Mouse (Mus musculus): ENCODE data around the gene Atg16l2. TPM values are rescaled to one million over a fixed set of nuclear protein-coding genes. Genes with fewer than 3 reads are reported as not detected.

Gene Atg16l2
- total and polyA plus RNA-seq, 3 experiments = 7.9 to 8.8 TPM; not detected in 1

DNA sequence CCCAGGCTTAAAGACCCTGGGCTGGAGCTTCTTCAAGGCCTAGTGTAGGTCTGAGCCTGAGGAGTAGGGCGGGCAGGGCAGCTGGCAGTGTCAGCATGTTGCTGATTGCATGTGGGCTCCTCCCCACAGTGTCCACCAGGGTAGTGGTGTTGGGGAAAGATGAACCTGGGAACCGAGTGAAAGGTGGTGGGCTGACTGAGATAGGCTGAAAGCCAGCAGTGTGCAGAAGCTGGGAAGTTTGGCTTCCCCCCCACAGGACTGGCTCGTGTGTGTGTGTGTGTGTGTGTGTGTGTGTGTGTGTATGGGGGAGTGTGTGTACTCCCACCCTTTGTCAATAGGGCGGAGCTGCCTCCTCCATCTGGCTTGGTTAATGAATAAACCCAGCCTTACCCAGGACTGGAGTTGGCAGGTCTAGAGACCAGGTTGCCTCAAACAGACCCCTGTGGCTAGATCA is 21.1 kb upstream of the Atg16l2 start:
- peaks cover 2 to 25% of the 10 kb centered on the region in 2 experiments for H3K4me1 ChIP-seq (ENCODE audit: control insufficient read depth in 1 of 2, insufficient read depth in 2 of 2, low read length in 2 of 2)
- H3K9ac ChIP-seq (ENCODE audit: control insufficient read depth, low read depth, low read length, poor library complexity, severe bottlenecking) = no peak overlapping the region
- no peaks in the 10 kb centered on the region; the same call in 1 of the 2 replicates for H3K79me2 ChIP-seq (ENCODE audit: control insufficient read depth, insufficient read depth, low read length, poor library complexity)
- TF ChIP-seq EP300 (IDR thresholded peaks at IDR 0.05; ENCODE audit: low read depth in 1 of 2, low read length in 2 of 2) (peak in 1 of 2 experiments; percentile 57; a peak in 3 of 4 replicates), SIN3A (IDR thresholded peaks at IDR 0.05; ENCODE audit: low read length) (peak; percentile 29; the same call in 1 of the 2 replicates), TCF12 (IDR thresholded peaks at IDR 0.05; ENCODE audit: low read depth, low read length) (peak; percentile 45; the same call in 1 of the 2 replicates), RCOR1 (IDR thresholded peaks at IDR 0.05; ENCODE audit: low read depth, low read length) (no peak), JUND (IDR thresholded peaks at IDR 0.05; ENCODE audit: low read depth, low read length) (no peak), ETS1 (IDR thresholded peaks at IDR 0.05; ENCODE audit: low read depth, low read length) (peak; percentile 56; the same call in 1 of the 2 replicates), ZNF384 (IDR thresholded peaks at IDR 0.05; ENCODE audit: low read depth, low read length) (no peak), TAL1 (IDR thresholded peaks at IDR 0.05; ENCODE audit: low read length) (peak; percentile 35), BHLHE40 (IDR thresholded peaks at IDR 0.05; ENCODE audit: borderline replicate concordance, low read depth, low read length) (peak; percentile 47; the same call in 1 of the 2 replicates)
- H3K9me3 ChIP-seq (replicated peaks; ENCODE audit: insufficient read depth, low read length) = no peaks in the 10 kb centered on the region
- no peak overlapping the region for H3K27ac ChIP-seq (ENCODE audit: control insufficient read depth, low read depth, low read length)
- DNase-seq (ENCODE audit: low read depth, low spot score) = peak; percentile 74
- no peaks in the 10 kb centered on the region; a peak in 1 of 4 replicates for H3K36me3 ChIP-seq (ENCODE audit: control insufficient read depth in 1 of 2, insufficient read depth in 2 of 2, low read length in 2 of 2)
- no peak overlapping the region for H3K4me3 ChIP-seq (ENCODE audit: control insufficient read depth in 1 of 2, insufficient read depth in 1 of 2, low read depth in 2 of 2, low read length in 2 of 2)
- no peaks in the 10 kb centered on the region for H3K27me3 ChIP-seq (ENCODE audit: control insufficient read depth in 1 of 2, insufficient read depth in 2 of 2, low read length in 2 of 2)

DNA sequence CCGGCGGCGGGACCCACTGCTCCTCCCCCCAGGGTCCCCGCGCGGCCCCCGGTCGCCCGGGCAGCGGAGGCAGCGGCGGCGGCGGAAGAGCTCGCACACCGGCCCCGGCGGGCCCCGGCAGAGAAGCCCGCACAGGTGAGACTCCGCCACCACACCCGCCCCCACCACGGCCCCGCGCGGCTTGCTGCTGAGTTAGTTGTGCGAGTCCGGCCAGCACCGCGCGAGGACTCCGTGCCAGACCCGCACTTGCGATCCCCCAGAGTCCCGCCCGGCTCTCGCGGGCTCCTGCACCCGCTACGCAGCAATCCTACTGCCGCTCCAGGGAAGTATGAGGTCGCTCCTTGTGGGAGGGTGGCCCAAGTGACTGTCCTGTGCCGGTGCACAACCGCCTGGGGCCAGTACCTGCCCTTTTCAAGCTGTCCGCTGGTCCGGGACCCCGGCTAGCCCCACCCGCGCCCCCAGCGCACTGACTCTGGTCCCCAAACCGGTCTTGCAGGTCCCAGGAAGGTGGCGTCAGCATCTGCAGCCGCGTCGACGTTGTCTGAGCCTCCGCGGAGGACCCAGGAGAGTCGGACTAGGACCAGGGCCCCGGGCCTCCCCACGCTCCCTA is 19.3 kb upstream of the Atg16l2 start:
- peaks cover 0 to 10% of the 10 kb centered on the region in 2 experiments; a peak in 2 of 4 replicates for H3K36me3 ChIP-seq (ENCODE audit: control insufficient read depth in 1 of 2, insufficient read depth in 2 of 2, low read length in 2 of 2)
- H3K27ac ChIP-seq (ENCODE audit: control insufficient read depth, low read depth, low read length) = no peak overlapping the region
- peaks cover 7 to 41% of the 10 kb centered on the region in 2 experiments for H3K4me1 ChIP-seq (ENCODE audit: control insufficient read depth in 1 of 2, insufficient read depth in 2 of 2, low read length in 2 of 2)
- H3K79me2 ChIP-seq (ENCODE audit: control insufficient read depth, insufficient read depth, low read length, poor library complexity) = no peaks in the 10 kb centered on the region; the same call in 1 of the 2 replicates
- H3K9ac ChIP-seq (ENCODE audit: control insufficient read depth, low read depth, low read length, poor library complexity, severe bottlenecking) = peak overlapping the region; percentile 65
- H3K4me3 ChIP-seq (ENCODE audit: control insufficient read depth in 1 of 2, insufficient read depth in 1 of 2, low read depth in 2 of 2, low read length in 2 of 2) = peak overlapping the region; percentile 63 to 84
- DNase-seq (ENCODE audit: low read depth, low spot score) = no peak
- H3K9me3 ChIP-seq (replicated peaks; ENCODE audit: insufficient read depth, low read length) = no peaks in the 10 kb centered on the region
- TF ChIP-seq TAL1 (IDR thresholded peaks at IDR 0.05; ENCODE audit: low read length) (no peak), GABPA (IDR thresholded peaks at IDR 0.05; ENCODE audit: low read depth, low read length) (no peak), MXI1 (IDR thresholded peaks at IDR 0.05; ENCODE audit: low read depth, low read length) (no peak), POLR2AphosphoS5 (IDR thresholded peaks at IDR 0.05; ENCODE audit: borderline replicate concordance, low read depth, low read length) (no peak), MYB (IDR thresholded peaks at IDR 0.05; ENCODE audit: low read depth, low read length) (no peak), ELF1 (IDR thresholded peaks at IDR 0.05; ENCODE audit: low read depth, low read length) (no peak)
- H3K27me3 ChIP-seq (ENCODE audit: control insufficient read depth in 1 of 2, insufficient read depth in 2 of 2, low read length in 2 of 2) = no peaks in the 10 kb centered on the region
